Mouse (Mus musculus) cerebellum, adult 2 months (tissue): ENCODE data around the gene Rpl27.

Experiments
- CTCF ChIP-seq: fragments of 200-500 bp; IDR thresholded peaks from 2 replicates; pipeline ENCODE4 v1.5.1; 2011; ENCODE audit warnings: low read depth, mild to moderate bottlenecking, control low read depth, low read length, moderate library complexity, borderline replicate concordance; ENCODE audit not compliant: insufficient read depth
- POLR2A ChIP-seq: fragments of 200-500 bp; IDR thresholded peaks from 2 replicates; pipeline ENCODE4 v1.6.1; 2011; ENCODE audit warnings: low read length, control low read depth, borderline replicate concordance; ENCODE audit not compliant: insufficient read depth

- TF ChIP-seq POLR2A (peak; percentile 82), CTCF (peak; percentile 84)
Observed at GRCm38 (mm10) chr11:101442127-101442693, at the start of gene Rpl27.
